Mouse (Mus musculus) neural tube, embryonic 15.5 days (tissue): ENCODE data around the gene Pilrb1. TPM values are rescaled to one million over a fixed set of nuclear protein-coding genes. Genes with fewer than 3 reads are reported as not detected.

Source experiments
- ATAC-seq: fragments of 200-750 bp; cut with Nextera tagmentation; 2 replicates; pipeline ENCODE4 v1.8.0; 2017; ENCODE audit warnings: mild to moderate bottlenecking, moderate TSS enrichment, moderate library complexity; ENCODE audit not compliant: low FRiP score
- H3K27ac ChIP-seq: fragments of 300-500 bp; sonication (generic); replicated peaks from 2 replicates; pipeline ENCODE4 v1.5.1; 2015; ENCODE audit warnings: mild to moderate bottlenecking, inconsistent platforms
- H3K27me3 ChIP-seq: fragments of 300-500 bp; sonication (generic); replicated peaks from 2 replicates; pipeline ENCODE4 v1.6.1; 2015; ENCODE audit warnings: inconsistent platforms
- H3K36me3 ChIP-seq: fragments of 300-500 bp; sonication (generic); 2 replicates; pipeline ENCODE4 v1.6.1; 2015; ENCODE audit warnings: inconsistent platforms
- H3K4me1 ChIP-seq: fragments of 300-500 bp; sonication (generic); 2 replicates; pipeline ENCODE4 v1.6.1; 2015; ENCODE audit warnings: inconsistent platforms
- H3K4me2 ChIP-seq: fragments of 300-500 bp; sonication (generic); 2 replicates; pipeline ENCODE4 v1.6.1; 2015; ENCODE audit warnings: inconsistent platforms, mild to moderate bottlenecking, moderate library complexity
- H3K4me3 ChIP-seq: fragments of 300-500 bp; sonication (generic); replicated peaks from 2 replicates; pipeline ENCODE4 v1.5.1; 2015; ENCODE audit warnings: mild to moderate bottlenecking, inconsistent platforms
- H3K9ac ChIP-seq: fragments of 300-500 bp; sonication (generic); replicated peaks from 2 replicates; pipeline ENCODE4 v1.6.1; 2015; ENCODE audit warnings: mild to moderate bottlenecking, inconsistent platforms
- H3K9me3 ChIP-seq: fragments of 300-500 bp; sonication (generic); replicated peaks from 2 replicates; pipeline ENCODE4 v1.6.1; 2016; ENCODE audit warnings: inconsistent platforms
- WGBS: fragments of 180-500 bp; shearing (Covaris S2); methylation state at CpG from one replicate; pipeline ENCODE4 v1.1.7; 2015; ENCODE audit warnings: mixed read lengths; 5-methylcytosine and 5-hydroxymethylcytosine counted together
- polyA plus RNA-seq: library from polyadenylated mRNA; unstranded; fragments of >200 nt; fragmentation: Nextera tagmentation; extraction: Ambion mirVana; gene quantifications from 2 replicates; pipeline ENCODE4 v1.2.1, GENCODE M21; 2015

Pilrb1 gene
- polyA plus RNA-seq, 1 experiment from 2014 or later, result not detected

- Histone ChIP-seq H3K27me3 (no peaks in the 10 kb centered on the region), H3K4me3 (no peak overlapping the region), H3K36me3 (no peaks in the 10 kb centered on the region), H3K27ac (no peak overlapping the region), H3K4me2 (no peak overlapping the region), H3K4me1 (no peaks in the 10 kb centered on the region), H3K9ac (no peak overlapping the region), H3K9me3 (no peaks in the 10 kb centered on the region)
- 90% methylated on average over 2 of the region's 2 CpGs for WGBS
- no peak for ATAC-seq
Measured at GRCm38 (mm10) chr5:137825971-137826370, 31.9 kb downstream of the Pilrb1 start.

- Histone ChIP-seq H3K9ac (no peak overlapping the region), H3K36me3 (no peaks in the 10 kb centered on the region), H3K4me3 (no peak overlapping the region), H3K4me1 (no peaks in the 10 kb centered on the region), H3K9me3 (no peaks in the 10 kb centered on the region), H3K27me3 (no peaks in the 10 kb centered on the region), H3K27ac (no peak overlapping the region), H3K4me2 (no peak overlapping the region)
- no peak for ATAC-seq
- WGBS, result 95% methylated on average over 3 of the region's 3 CpGs
Measured at GRCm38 (mm10) chr5:137825030-137825429, 32.9 kb downstream of the Pilrb1 start.

GRCm38 (mm10) chr5:137823455-137824045 lies 34.4 kb downstream of the Pilrb1 start:
- no peak for ATAC-seq
- H3K36me3 ChIP-seq, result no peaks in the 10 kb centered on the region
- H3K9me3 ChIP-seq, result no peaks in the 10 kb centered on the region
- no peaks in the 10 kb centered on the region for H3K4me1 ChIP-seq
- no peak overlapping the region for H3K4me3 ChIP-seq
- no peak overlapping the region for H3K4me2 ChIP-seq
- no peaks in the 10 kb centered on the region for H3K27me3 ChIP-seq
- WGBS, result 89% methylated on average over 6 of the region's 6 CpGs
- no peak overlapping the region for H3K27ac ChIP-seq
- no peak overlapping the region for H3K9ac ChIP-seq

GRCm38 (mm10) chr5:137822602-137823001 lies 35.3 kb downstream of the Pilrb1 start:
- Histone ChIP-seq H3K4me3 (no peak overlapping the region), H3K9me3 (no peaks in the 10 kb centered on the region), H3K36me3 (no peaks in the 10 kb centered on the region), H3K9ac (no peak overlapping the region), H3K4me2 (no peak overlapping the region), H3K27ac (no peak overlapping the region), H3K27me3 (no peaks in the 10 kb centered on the region), H3K4me1 (no peaks in the 10 kb centered on the region)
- WGBS, result 89% methylated on average over 1 of the region's 1 CpGs
- ATAC-seq, result no peak

GRCm38 (mm10) chr5:137822126-137822525 lies 35.8 kb downstream of the Pilrb1 start:
- H3K27ac ChIP-seq, result no peak overlapping the region
- no peaks in the 10 kb centered on the region for H3K9me3 ChIP-seq
- H3K4me2 ChIP-seq, result no peak overlapping the region
- H3K36me3 ChIP-seq, result no peaks in the 10 kb centered on the region
- WGBS, result 72% methylated on average over 4 of the region's 4 CpGs
- no peak overlapping the region for H3K9ac ChIP-seq
- H3K27me3 ChIP-seq, result no peaks in the 10 kb centered on the region
- no peak for ATAC-seq
- H3K4me1 ChIP-seq, result no peaks in the 10 kb centered on the region
- H3K4me3 ChIP-seq, result no peak overlapping the region

GRCm38 (mm10) chr5:137817466-137818222 lies 40.3 kb downstream of the Pilrb1 start:
- no peak for ATAC-seq
- Histone ChIP-seq H3K27me3 (no peaks in the 10 kb centered on the region), H3K4me1 (no peaks in the 10 kb centered on the region), H3K36me3 (no peaks in the 10 kb centered on the region), H3K27ac (no peak overlapping the region), H3K4me3 (no peak overlapping the region), H3K9ac (no peak overlapping the region), H3K4me2 (no peak overlapping the region), H3K9me3 (no peaks in the 10 kb centered on the region)
- WGBS, result 71% methylated on average over 4 of the region's 4 CpGs

- no peak overlapping the region for H3K4me2 ChIP-seq
- H3K4me1 ChIP-seq, result no peaks in the 10 kb centered on the region
- WGBS, result 91% methylated on average over 5 of the region's 5 CpGs
- H3K4me3 ChIP-seq, result no peak overlapping the region
- H3K9ac ChIP-seq, result no peak overlapping the region
- ATAC-seq, result no peak
- H3K9me3 ChIP-seq, result no peaks in the 10 kb centered on the region
- no peak overlapping the region for H3K27ac ChIP-seq
- H3K36me3 ChIP-seq, result no peaks in the 10 kb centered on the region
- H3K27me3 ChIP-seq, result no peaks in the 10 kb centered on the region
Measured at GRCm38 (mm10) chr5:137808316-137808715, 49.6 kb downstream of the Pilrb1 start.

GRCm38 (mm10) chr5:137806158-137806557 lies 51.7 kb downstream of the Pilrb1 start:
- WGBS, result 86% methylated on average over 1 of the region's 1 CpGs
- Histone ChIP-seq H3K4me1 (no peaks in the 10 kb centered on the region), H3K9me3 (no peaks in the 10 kb centered on the region), H3K36me3 (no peaks in the 10 kb centered on the region), H3K27me3 (no peaks in the 10 kb centered on the region), H3K27ac (no peak overlapping the region), H3K4me2 (no peak overlapping the region), H3K4me3 (no peak overlapping the region), H3K9ac (no peak overlapping the region)
- ATAC-seq, result no peak

Other genes with a start within 250 kb of the Pilrb1 start
- gene Pcolce, start 244.3 kb downstream of the Pilrb1 start, polyA plus RNA-seq, result 48.4 and 54.1 TPM in 2 replicates
- gene Fbxo24, start 229.1 kb downstream of the Pilrb1 start, polyA plus RNA-seq, result 0.09 and 0.17 TPM in 2 replicates
- 16.0 and 27.4 TPM in 2 replicates for gene Lrch4, start 229.0 kb downstream of the Pilrb1 start, polyA plus RNA-seq
- gene Gm20605, start 228.9 kb downstream of the Pilrb1 start, polyA plus RNA-seq, result 7.9 and 9.0 TPM in 2 replicates
- gene Sap25, start 216.8 kb downstream of the Pilrb1 start, polyA plus RNA-seq, result 5.4 TPM in 2 replicates
- 0.12 and 0.37 TPM in 2 replicates for gene Irs3, start 212.4 kb downstream of the Pilrb1 start, polyA plus RNA-seq
- 20.5 and 21.6 TPM in 2 replicates for gene Agfg2, start 173.4 kb downstream of the Pilrb1 start, polyA plus RNA-seq
- gene Nyap1, start 116.5 kb downstream of the Pilrb1 start, polyA plus RNA-seq, result 32.7 and 41.3 TPM in 2 replicates
- gene Tsc22d4, start 112.4 kb downstream of the Pilrb1 start, polyA plus RNA-seq, result 110 and 134 TPM in 2 replicates
- gene Ppp1r35, start 79.3 kb downstream of the Pilrb1 start, polyA plus RNA-seq, result 38.2 and 42.3 TPM in 2 replicates
- gene Mepce, start 70.5 kb downstream of the Pilrb1 start, polyA plus RNA-seq, result 10.0 and 12.7 TPM in 2 replicates
- 14.9 and 17.0 TPM in 2 replicates for gene Zcwpw1, start 70.3 kb downstream of the Pilrb1 start, polyA plus RNA-seq
- 0.31 and 0.65 TPM in 2 replicates for gene Pilra, start 21.8 kb downstream of the Pilrb1 start, polyA plus RNA-seq
- not detected in 2 replicates for gene Pilrb2, start 13.7 kb upstream of the Pilrb1 start, polyA plus RNA-seq
- 1.7 TPM in 1 of 2 replicates, not detected in the other for gene Cyp3a13, start 63.5 kb upstream of the Pilrb1 start, polyA plus RNA-seq
- gene Gjc3, start 105.0 kb upstream of the Pilrb1 start, polyA plus RNA-seq, result 1.6 and 1.7 TPM in 2 replicates
- gene Azgp1, start 123.4 kb upstream of the Pilrb1 start, polyA plus RNA-seq, result not detected in 2 replicates
- not detected in 2 replicates for gene Smok3a, start 163.2 kb upstream of the Pilrb1 start, polyA plus RNA-seq
- gene Smok3b, start 163.3 kb upstream of the Pilrb1 start, polyA plus RNA-seq, result not detected in 2 replicates
- gene Smok3c, start 195.1 kb upstream of the Pilrb1 start, polyA plus RNA-seq, result not detected in 2 replicates
- gene Zkscan1, start 227.0 kb upstream of the Pilrb1 start, polyA plus RNA-seq, result 17.3 and 18.2 TPM in 2 replicates